Mouse (Mus musculus) monocyte, adult 2 months (primary cell): ENCODE measurements around the gene Zbtb49.

Experiments used
- DNase-seq, 2 experiments: peaks; one replicate each; pipeline ENCODE4 v3.0.0; 2022; ENCODE audit warnings: low spot score in 2 of 2, low read depth in 1 of 2

Gene Zbtb49

GRCm38 (mm10) chr5:38196821-38197481 lies 23.3 kb downstream of the Zbtb49 start:
- DNase-seq, result no peak

- DNase-seq, result no peak
Observed at GRCm38 (mm10) chr5:38195941-38196340, 24.3 kb downstream of the Zbtb49 start.

GRCm38 (mm10) chr5:38194946-38195345 lies 25.3 kb downstream of the Zbtb49 start:
- no peak for DNase-seq

- DNase-seq, result no peak
Observed at GRCm38 (mm10) chr5:38190907-38191306, 29.4 kb downstream of the Zbtb49 start.

GRCm38 (mm10) chr5:38187006-38187405 lies 33.3 kb downstream of the Zbtb49 start:
- DNase-seq, result no peak

GRCm38 (mm10) chr5:38184688-38185285 lies 35.5 kb downstream of the Zbtb49 start:
- DNase-seq, result no peak

- no peak for DNase-seq
Observed at GRCm38 (mm10) chr5:38174256-38174912, 45.9 kb downstream of the Zbtb49 start.

GRCm38 (mm10) chr5:38173766-38174165 lies 46.5 kb downstream of the Zbtb49 start:
- no peak for DNase-seq

GRCm38 (mm10) chr5:38168497-38168896 lies 51.8 kb downstream of the Zbtb49 start:
- no peak for DNase-seq

- no peak for DNase-seq
Observed at GRCm38 (mm10) chr5:38159634-38160413, 60.4 kb downstream of the Zbtb49 start, which contains the start of gene Nsg1. Nsg1 (minus strand) TSS chr5:38159907.

- DNase-seq, result no peak
Observed at GRCm38 (mm10) chr5:38158947-38159633, 61.2 kb downstream of the Zbtb49 start.

- DNase-seq, result no peak
Observed at GRCm38 (mm10) chr5:38158501-38158946, 61.7 kb downstream of the Zbtb49 start.

GRCm38 (mm10) chr5:38157481-38158020 lies 62.7 kb downstream of the Zbtb49 start:
- no peak for DNase-seq

GRCm38 (mm10) chr5:38153636-38154035 lies 66.6 kb downstream of the Zbtb49 start:
- DNase-seq, result no peak

- DNase-seq, result no peak
Observed at GRCm38 (mm10) chr5:38152201-38153108, 67.8 kb downstream of the Zbtb49 start.

- no peak for DNase-seq
Observed at GRCm38 (mm10) chr5:38151264-38151663, 69.0 kb downstream of the Zbtb49 start.

GRCm38 (mm10) chr5:38146524-38146923 lies 73.7 kb downstream of the Zbtb49 start:
- DNase-seq, result no peak

- no peak for DNase-seq
Observed at GRCm38 (mm10) chr5:38140893-38141292, 79.4 kb downstream of the Zbtb49 start.
